Mouse (Mus musculus): ENCODE results near the gene Phyhipl.

Phyhipl gene

GRCm38 (mm10) chr10:70640075-70640737 lies 15.6 kb downstream of the Phyhipl start:
- POLR2A ChIA-PET: no interaction called here
- CTCF ChIA-PET: no interaction called here

GRCm38 (mm10) chr10:70637640-70638328 lies 18.0 kb downstream of the Phyhipl start:
- ChIA-PET POLR2A (no interaction called here), CTCF (interaction anchor here in 1 of 4 experiments (0.6 kb wide), 1 partner anchor 326 kb away, joined by 4 read pairs; no protein-coding TSS in a partner anchor)

- ChIA-PET POLR2A (interaction anchor here in 1 of 4 experiments (0.8 kb wide), 1 partner anchor 35 kb away, joined by 3 read pairs; no protein-coding TSS in a partner anchor), CTCF (no interaction called here)
These were observed 20.5 kb downstream of the Phyhipl start for GRCm38 (mm10) chr10:70635261-70635660.

GRCm38 (mm10) chr10:70631142-70631541 lies 24.6 kb downstream of the Phyhipl start:
- ChIA-PET POLR2A (interaction anchor here in 1 of 4 experiments (0.6 to 0.7 kb wide), 2 partner anchors 100 to 358 kb away, joined by 3 to 6 read pairs; no protein-coding TSS in a partner anchor), CTCF (interaction anchor here in 1 of 4 experiments (0.6 kb wide), 1 partner anchor 270 kb away, joined by 3 read pairs; no protein-coding TSS in a partner anchor)

GRCm38 (mm10) chr10:70623461-70623860 lies 32.3 kb downstream of the Phyhipl start:
- CTCF ChIA-PET: no interaction called here
- POLR2A ChIA-PET: interaction anchor here in 1 of 4 experiments (0.6 kb wide), 1 partner anchor 347 kb away, joined by 3 read pairs; no protein-coding TSS in a partner anchor

- ChIA-PET POLR2A (no interaction called here), CTCF (no interaction called here)
These were observed 39.4 kb downstream of the Phyhipl start for GRCm38 (mm10) chr10:70616377-70616776.

- POLR2A ChIA-PET: interaction anchor here in 2 of 4 experiments (1.2 to 1.6 kb wide), 3 partner anchors 12 to 97 kb away, joined by 3 to 4 read pairs (median 3); no protein-coding TSS in a partner anchor
These were observed 44.1 kb downstream of the Phyhipl start for GRCm38 (mm10) chr10:70611633-70612032.

GRCm38 (mm10) chr10:70599925-70600305 lies 55.9 kb downstream of the Phyhipl start:
- CTCF ChIA-PET: interaction anchor here in 2 of 4 experiments (0.9 to 1.5 kb wide), 2 partner anchors 214 to 364 kb away, joined by 3 to 4 read pairs (median 3); no protein-coding TSS in a partner anchor
- POLR2A ChIA-PET: interaction anchor here in 2 of 4 experiments (0.5 to 1.3 kb wide), 4 partner anchors 12 to 210 kb away, joined by 3 to 4 read pairs (median 4); no protein-coding TSS in a partner anchor

More at GRCm38 (mm10) chr10:70611633-70612032, 44.1 kb downstream of the Phyhipl start:
- CTCF ChIA-PET: no interaction called here

GRCm38 (mm10) chr10:70599126-70599924 lies 56.4 kb downstream of the Phyhipl start:
- ChIA-PET POLR2A (interaction anchor here in 2 of 4 experiments (0.6 to 1.6 kb wide), 6 partner anchors 11 to 365 kb away, joined by 3 to 4 read pairs (median 3); no protein-coding TSS in a partner anchor), CTCF (interaction anchor here in 3 of 4 experiments (0.8 to 1.5 kb wide), 3 partner anchors 15 to 364 kb away, joined by 3 to 4 read pairs (median 3); no protein-coding TSS in a partner anchor)

GRCm38 (mm10) chr10:70598516-70599125 lies 57.1 kb downstream of the Phyhipl start:
- CTCF ChIA-PET: interaction anchor here (0.6 to 1.5 kb wide), 3 partner anchors 15 to 318 kb away, joined by 3 to 4 read pairs (median 3); no protein-coding TSS in a partner anchor
- POLR2A ChIA-PET: interaction anchor here in 2 of 4 experiments (0.6 to 1.6 kb wide), 3 partner anchors 11 to 366 kb away, joined by 3 to 4 read pairs (median 3); no protein-coding TSS in a partner anchor

- ChIA-PET POLR2A (interaction anchor here in 2 of 4 experiments (0.5 to 1.6 kb wide), 2 partner anchors 10 to 11 kb away, joined by 3 to 4 read pairs; no protein-coding TSS in a partner anchor), CTCF (interaction anchor here in 3 of 4 experiments (0.6 to 1.0 kb wide), 3 partner anchors 16 to 318 kb away, joined by 3 read pairs; no protein-coding TSS in a partner anchor)
These were observed 57.7 kb downstream of the Phyhipl start for GRCm38 (mm10) chr10:70598081-70598515.

- POLR2A ChIA-PET: interaction anchor here in 2 of 4 experiments (0.6 to 0.7 kb wide), 3 partner anchors 15 to 444 kb away, joined by 3 read pairs; no protein-coding TSS in a partner anchor
- CTCF ChIA-PET: interaction anchor here in 2 of 4 experiments (0.6 to 1.2 kb wide), 4 partner anchors 115 to 369 kb away, joined by 3 read pairs; no protein-coding TSS in a partner anchor
These were observed 61.8 kb downstream of the Phyhipl start for GRCm38 (mm10) chr10:70594007-70594406.

GRCm38 (mm10) chr10:70586876-70587405 lies 68.8 kb downstream of the Phyhipl start:
- ChIA-PET CTCF (no interaction called here), POLR2A (interaction anchor here in 2 of 4 experiments (1.1 to 1.5 kb wide), 2 partner anchors 11 to 12 kb away, joined by 3 to 4 read pairs; no protein-coding TSS in a partner anchor)

- ChIA-PET CTCF (interaction anchor here in 1 of 4 experiments (0.7 kb wide), 1 partner anchor 162 kb away, joined by 3 read pairs; no protein-coding TSS in a partner anchor), POLR2A (interaction anchor here in 2 of 4 experiments (0.6 to 0.7 kb wide), 2 partner anchors 17 to 1416 kb away, joined by 3 read pairs; no protein-coding TSS in a partner anchor)
These were observed 71.6 kb downstream of the Phyhipl start for GRCm38 (mm10) chr10:70584171-70584570.

- ChIA-PET CTCF (no interaction called here), POLR2A (no interaction called here)
These were observed 74.1 kb downstream of the Phyhipl start for GRCm38 (mm10) chr10:70581556-70582211.

GRCm38 (mm10) chr10:70563636-70564035 lies 92.1 kb downstream of the Phyhipl start:
- ChIA-PET CTCF (interaction anchor here (0.5 to 2.8 kb wide), 32 partner anchors 10 to 402 kb away, joined by 3 to 20 read pairs (median 4); no protein-coding TSS in a partner anchor), POLR2A (interaction anchor here in 1 of 4 experiments (0.6 kb wide), 1 partner anchor 170 kb away, joined by 4 read pairs; no protein-coding TSS in a partner anchor)

GRCm38 (mm10) chr10:70552531-70552930 lies 103.2 kb downstream of the Phyhipl start:
- ChIA-PET POLR2A (interaction anchor here in 1 of 4 experiments (0.5 kb wide), 1 partner anchor 38 kb away, joined by 3 read pairs; no protein-coding TSS in a partner anchor), CTCF (interaction anchor here in 1 of 4 experiments (0.6 kb wide), 1 partner anchor 264 kb away, joined by 6 read pairs; no protein-coding TSS in a partner anchor)

Measured in embryonic stem cell, embryonic (primary cell).